In the genomic region with DNA sequence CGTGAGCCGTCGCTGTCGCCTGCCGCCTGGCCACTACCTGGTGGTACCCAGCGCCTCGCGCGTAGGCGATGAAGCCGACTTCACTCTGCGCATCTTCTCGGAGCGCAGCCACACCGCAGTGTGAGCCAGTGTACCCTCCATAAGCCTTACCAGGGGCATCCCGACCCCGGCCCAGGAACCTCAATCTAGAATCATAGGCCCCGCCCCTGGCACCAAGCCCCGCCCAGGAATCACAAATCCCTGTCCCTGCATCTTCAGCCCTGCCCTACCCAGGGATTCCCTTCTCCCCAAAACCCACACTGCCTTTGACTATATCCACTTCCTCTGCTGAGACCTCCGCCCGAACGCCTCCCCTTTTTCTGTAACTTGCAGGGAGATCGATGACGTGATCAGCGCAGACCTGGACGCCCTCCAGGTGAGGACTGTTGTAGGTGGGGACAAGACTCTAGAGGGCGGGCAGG, we compare ENCODE assay signal across 8 mouse cellular contexts. TPM values are rescaled to one million over a fixed set of nuclear protein-coding genes. Genes with fewer than 3 reads are reported as not detected.
DNase-seq lines count a peak whose midpoint lies in the region; ATAC-seq and TF ChIP-seq lines count a peak whose summit lies in the region.

No protein-coding gene starts in this region.

- H3K79me2 ChIP-seq in myocyte (ENCODE audit: control insufficient read depth, insufficient read depth) = no peaks in the 10 kb centered on the region

- H3K4me3 ChIP-seq in layer of hippocampus, adult 2 months = peak overlapping the region; percentile 49
- peak overlapping the region; percentile 40 for H3K4me3 ChIP-seq in embryonic facial prominence, embryonic 12.5 days
- peak overlapping the region; percentile 37 for H3K4me3 ChIP-seq in hindbrain, embryonic 15.5 days
- H3K4me3 ChIP-seq in myocyte = no peak overlapping the region

- DNase-seq in layer of hippocampus, adult 2 months (ENCODE audit: low spot score in 2 of 2) = no peak
- DNase-seq in layer of hippocampus, adult 18-20 months (ENCODE audit: low spot score in 2 of 2) = no peak
- DNase-seq in adrenal gland, adult 2 months = no peak
- DNase-seq in ovary, postnatal 10 days (ENCODE audit: low spot score) = no peak
- DNase-seq in urinary bladder, postnatal 14 days (ENCODE audit: low spot score) = no peak

- H3K27me3 ChIP-seq in embryonic facial prominence, embryonic 12.5 days = peaks cover 33% of the 10 kb centered on the region
- H3K27me3 ChIP-seq in hindbrain, embryonic 15.5 days = peaks cover 38% of the 10 kb centered on the region
- no peaks in the 10 kb centered on the region for H3K27me3 ChIP-seq in myocyte (ENCODE audit: control insufficient read depth, insufficient read depth, insufficient read length)

- H3K4me2 ChIP-seq in embryonic facial prominence, embryonic 12.5 days (replicated peaks) = peak overlapping the region; percentile 64
- H3K4me2 ChIP-seq in hindbrain, embryonic 15.5 days = peak overlapping the region; percentile 55
- no peak overlapping the region for H3K4me2 ChIP-seq in myocyte (ENCODE audit: low read depth)

- no peak for TF ChIP-seq POLR2A in myocyte (IDR thresholded peaks at IDR 0.05; ENCODE audit: insufficient read length, low read depth)

- peaks cover 27% of the 10 kb centered on the region for H3K36me3 ChIP-seq in embryonic facial prominence, embryonic 12.5 days
- H3K36me3 ChIP-seq in hindbrain, embryonic 15.5 days = peaks cover 19% of the 10 kb centered on the region
- H3K36me3 ChIP-seq in myocyte (ENCODE audit: control insufficient read depth, insufficient read depth) = no peaks in the 10 kb centered on the region

- no peak for ATAC-seq in embryonic facial prominence, embryonic 12.5 days (ENCODE audit: insufficient number of reproducible peaks, insufficient read depth, low FRiP score, low TSS enrichment)
- peak; percentile 47; the same call in 1 of the 2 replicates for ATAC-seq in hindbrain, embryonic 15.5 days (ENCODE audit: low FRiP score, low read depth)

- no peak overlapping the region for H3ac ChIP-seq in myocyte (ENCODE audit: control insufficient read depth, insufficient read length)

- no peak overlapping the region for H3K27ac ChIP-seq in layer of hippocampus, adult 2 months
- H3K27ac ChIP-seq in embryonic facial prominence, embryonic 12.5 days = no peak overlapping the region
- H3K27ac ChIP-seq in hindbrain, embryonic 15.5 days (replicated peaks) = no peak overlapping the region

- 2% methylated on average over 27 of the region's 27 CpGs for WGBS in embryonic facial prominence, embryonic 12.5 days
- 5% methylated on average over 27 of the region's 27 CpGs for WGBS in hindbrain, embryonic 15.5 days

- H3K9me3 ChIP-seq in embryonic facial prominence, embryonic 12.5 days = no peaks in the 10 kb centered on the region
- no peaks in the 10 kb centered on the region for H3K9me3 ChIP-seq in hindbrain, embryonic 15.5 days

- H3K9ac ChIP-seq in embryonic facial prominence, embryonic 12.5 days = peak overlapping the region; percentile 42
- peak overlapping the region; percentile 40 for H3K9ac ChIP-seq in hindbrain, embryonic 15.5 days

- TF ChIP-seq CTCF in layer of hippocampus, adult 2 months (conservative IDR thresholded peaks at IDR 0.05) = no peak

- H3K4me1 ChIP-seq in embryonic facial prominence, embryonic 12.5 days = peaks cover 6% of the 10 kb centered on the region; the same call in 1 of the 2 replicates
- H3K4me1 ChIP-seq in hindbrain, embryonic 15.5 days (replicated peaks) = peaks cover 10% of the 10 kb centered on the region

TF ChIP-seq in myocyte, 11 proteins besides CTCF, POLR2A, EP300 and RAD21:
- peak; percentile 78 for TF ChIP-seq POLR2AphosphoS2 (IDR thresholded peaks at IDR 0.05; ENCODE audit: insufficient read length, low read depth)
- no peak for TF ChIP-seq CEBPB (IDR thresholded peaks at IDR 0.05; ENCODE audit: insufficient read depth, poor library complexity, severe bottlenecking)
- no peak for TF ChIP-seq USF1 (IDR thresholded peaks at IDR 0.05; ENCODE audit: low read depth)

RNA-seq across cellular contexts. Expression of a gene that starts 7.5 kb away (rescaled TPM):
- total RNA-seq in layer of hippocampus, adult 2 months (2021) = under 1 TPM; 0.15 to 0.29 TPM
- total RNA-seq in layer of hippocampus, adult 18-20 months (2021) = under 1 TPM; 0.50 to 0.76 TPM
- polyA plus RNA-seq in embryonic facial prominence, embryonic 12.5 days (2016; fragmentation: Nextera tagmentation; extraction: Ambion mirVana) = 0.26 and 0.36 TPM in 2 replicates
- 0.51 and 0.58 TPM in 2 replicates for polyA plus RNA-seq in hindbrain, embryonic 15.5 days (2015; fragmentation: Nextera tagmentation; extraction: Ambion mirVana)
- polyA plus RNA-seq in myocyte (2012; fragmentation: generic; extraction: Trizol) = 0.24 TPM
- total RNA-seq in adrenal gland, adult 2 months (2021) = under 1 TPM in 1 of 2 experiments, not detected in 1; 0.14 TPM
- polyA plus RNA-seq in adrenal gland, adult 2 months (2012; rRNA removed) = 0.48 and 0.80 TPM in 2 replicates

RNA-seq across cellular contexts. Expression of a gene that starts 25.1 kb away (rescaled TPM):
- not detected for total RNA-seq in layer of hippocampus, adult 2 months (2021)
- not detected for total RNA-seq in layer of hippocampus, adult 18-20 months (2021)
- 2.4 and 4.2 TPM in 2 replicates for polyA plus RNA-seq in embryonic facial prominence, embryonic 12.5 days (2016; fragmentation: Nextera tagmentation; extraction: Ambion mirVana)
- 4.7 and 7.9 TPM in 2 replicates for polyA plus RNA-seq in hindbrain, embryonic 15.5 days (2015; fragmentation: Nextera tagmentation; extraction: Ambion mirVana)
- polyA plus RNA-seq in myocyte (2012; fragmentation: generic; extraction: Trizol) = 0.50 TPM
- total RNA-seq in adrenal gland, adult 2 months (2021) = under 1 TPM; 0.69 to 0.81 TPM
- 0.97 and 2.8 TPM in 2 replicates for polyA plus RNA-seq in adrenal gland, adult 2 months (2012; rRNA removed)

RNA-seq across cellular contexts. Expression of a gene that starts 55.1 kb away (rescaled TPM):
- total RNA-seq in layer of hippocampus, adult 2 months (2021) = 1 to 10 TPM; 4.4 to 6.8 TPM
- total RNA-seq in layer of hippocampus, adult 18-20 months (2021) = 1 to 10 TPM; 3.5 to 5.6 TPM
- 5.4 and 7.3 TPM in 2 replicates for polyA plus RNA-seq in embryonic facial prominence, embryonic 12.5 days (2016; fragmentation: Nextera tagmentation; extraction: Ambion mirVana)
- 5.7 and 7.2 TPM in 2 replicates for polyA plus RNA-seq in hindbrain, embryonic 15.5 days (2015; fragmentation: Nextera tagmentation; extraction: Ambion mirVana)
- 3.0 TPM for polyA plus RNA-seq in myocyte (2012; fragmentation: generic; extraction: Trizol)
- total RNA-seq in adrenal gland, adult 2 months (2021) = 1 to 10 TPM; 7.4 to 9.4 TPM
- polyA plus RNA-seq in adrenal gland, adult 2 months (2012; rRNA removed) = 20.5 and 22.4 TPM in 2 replicates
